Mouse (Mus musculus) lung, postnatal 0 days (tissue): ENCODE measurements at regions not wholly inside any gene's neighbourhood (a gene's known extent, or its start where the extent isn't known, plus 50 kb on each side); places are given as distances from the start of the nearest gene placed in this dataset.
A peak's percentile ranks its signal among the peaks of the same experiment; 100 is the strongest.

Source experiments
- ATAC-seq: fragments of 200-750 bp; cut with Nextera tagmentation; 2 replicates; pipeline ENCODE4 v1.8.0; 2017; ENCODE audit warnings: moderate library complexity
- DNase-seq: peaks from one replicate; pipeline ENCODE4 v3.0.0-alpha.2; 2016; ENCODE audit warnings: low spot score
- H3K27ac ChIP-seq: fragments of 300-500 bp; sonication (generic); 2 replicates; pipeline ENCODE4 v1.5.1; 2014; ENCODE audit warnings: antibody characterized with exemption, mild to moderate bottlenecking, low read length, mixed read lengths
- H3K27me3 ChIP-seq: fragments of 300-500 bp; sonication (generic); replicated peaks from 2 replicates; pipeline ENCODE4 v1.6.1; 2014; ENCODE audit warnings: low read length, mixed read lengths; ENCODE audit not compliant: insufficient read depth
- H3K36me3 ChIP-seq: fragments of 300-500 bp; sonication (generic); 2 replicates; pipeline ENCODE4 v1.6.1; 2014; ENCODE audit warnings: low read length, mixed read lengths; ENCODE audit not compliant: insufficient read depth
- H3K4me1 ChIP-seq: fragments of 300-500 bp; sonication (generic); 2 replicates; pipeline ENCODE4 v1.6.1; 2014; ENCODE audit warnings: antibody characterized with exemption, low read depth, low read length, mixed read lengths; ENCODE audit not compliant: insufficient read depth
- H3K4me2 ChIP-seq: fragments of 300-500 bp; sonication (generic); replicated peaks from 2 replicates; pipeline ENCODE4 v1.6.1; 2014; ENCODE audit warnings: low read depth, mild to moderate bottlenecking, low read length, moderate library complexity, mixed read lengths
- H3K4me3 ChIP-seq: fragments of 300-500 bp; sonication (generic); 2 replicates; pipeline ENCODE4 v1.5.1; 2014; ENCODE audit warnings: low read depth, low read length
- H3K9ac ChIP-seq: fragments of 300-500 bp; sonication (generic); replicated peaks from 2 replicates; pipeline ENCODE4 v1.6.1; 2014; ENCODE audit warnings: low read depth, mild to moderate bottlenecking
- H3K9me3 ChIP-seq: fragments of 300-500 bp; sonication (generic); 2 replicates; pipeline ENCODE4 v1.6.1; 2016; ENCODE audit warnings: low read length, mixed read lengths
- CTCF ChIP-seq: IDR thresholded peaks from 2 replicates; pipeline ENCODE4 v1.5.1; 2016; ENCODE audit warnings: antibody characterized with exemption, mild to moderate bottlenecking
- EP300 ChIP-seq: IDR thresholded peaks from 2 replicates; pipeline ENCODE4 v1.6.1; 2016; ENCODE audit warnings: antibody characterized with exemption, mild to moderate bottlenecking, control low read depth
- WGBS: fragments of 180-500 bp; shearing (Covaris S2); extraction: QIAGEN DNeasy Blood & Tissue Kit; methylation state at CpG from one replicate; pipeline ENCODE4 v1.1.7; 2014; 5-methylcytosine and 5-hydroxymethylcytosine counted together

GRCm38 (mm10) chr3:114544353-114544752 lies 359.5 kb upstream of the Olfm3 start:
- ATAC-seq, result no peak
- DNase-seq, result no peak
- TF ChIP-seq EP300 (no peak), CTCF (no peak)

GRCm38 (mm10) chr3:114547218-114547617 lies 356.7 kb upstream of the Olfm3 start:
- Histone ChIP-seq H3K27me3 (no peaks in the 10 kb centered on the region), H3K27ac (no peak overlapping the region), H3K36me3 (no peaks in the 10 kb centered on the region), H3K9me3 (no peaks in the 10 kb centered on the region), H3K4me1 (no peaks in the 10 kb centered on the region), H3K4me2 (no peak overlapping the region), H3K4me3 (no peak overlapping the region), H3K9ac (no peak overlapping the region)
- DNase-seq (no peak), ATAC-seq (no peak)
- TF ChIP-seq CTCF, result no peak
- no peak for TF ChIP-seq EP300
- WGBS, result 68% methylated on average over 6 of the region's 6 CpGs

More at GRCm38 (mm10) chr3:114544353-114544752, 359.5 kb upstream of the Olfm3 start:
- no peak overlapping the region for H3K27ac ChIP-seq
- H3K27me3 ChIP-seq, result no peaks in the 10 kb centered on the region
- H3K9ac ChIP-seq, result no peak overlapping the region
- H3K36me3 ChIP-seq, result no peaks in the 10 kb centered on the region
- no peak overlapping the region for H3K4me2 ChIP-seq
- WGBS, result 30% methylated on average over 1 of the region's 1 CpGs
- no peaks in the 10 kb centered on the region for H3K4me1 ChIP-seq
- H3K4me3 ChIP-seq, result no peak overlapping the region
- H3K9me3 ChIP-seq, result no peaks in the 10 kb centered on the region

GRCm38 (mm10) chr3:114570978-114571377 lies 332.9 kb upstream of the Olfm3 start:
- no peak overlapping the region for H3K27ac ChIP-seq
- H3K4me2 ChIP-seq, result no peak overlapping the region
- DNase-seq, result peak; percentile 7
- H3K9ac ChIP-seq, result no peak overlapping the region
- no peak for ATAC-seq
- no peaks in the 10 kb centered on the region for H3K9me3 ChIP-seq
- 86% methylated on average over 2 of the region's 2 CpGs for WGBS
- no peaks in the 10 kb centered on the region for H3K36me3 ChIP-seq
- no peaks in the 10 kb centered on the region for H3K27me3 ChIP-seq
- TF ChIP-seq EP300 (no peak), CTCF (no peak)
- H3K4me3 ChIP-seq, result no peak overlapping the region
- no peaks in the 10 kb centered on the region for H3K4me1 ChIP-seq
